Mouse (Mus musculus) heart, postnatal 0 days (tissue): ENCODE measurements around the gene Ankrd44.

Experiments
- CTCF ChIP-seq: IDR thresholded peaks from 2 replicates; pipeline ENCODE4 v1.5.1; 2016; ENCODE audit warnings: antibody characterized with exemption, control low read depth, low read depth
- EP300 ChIP-seq: IDR thresholded peaks from 2 replicates; pipeline ENCODE4 v1.6.1; 2016; ENCODE audit warnings: antibody characterized with exemption, low read depth

- TF ChIP-seq CTCF, result no peak
- no peak for TF ChIP-seq EP300
Measured at GRCm38 (mm10) chr1:54833221-54833620, 93.0 kb downstream of the Ankrd44 start.
